Mouse (Mus musculus): ENCODE results near the gene Chic2.

Chic2 gene

DNA sequence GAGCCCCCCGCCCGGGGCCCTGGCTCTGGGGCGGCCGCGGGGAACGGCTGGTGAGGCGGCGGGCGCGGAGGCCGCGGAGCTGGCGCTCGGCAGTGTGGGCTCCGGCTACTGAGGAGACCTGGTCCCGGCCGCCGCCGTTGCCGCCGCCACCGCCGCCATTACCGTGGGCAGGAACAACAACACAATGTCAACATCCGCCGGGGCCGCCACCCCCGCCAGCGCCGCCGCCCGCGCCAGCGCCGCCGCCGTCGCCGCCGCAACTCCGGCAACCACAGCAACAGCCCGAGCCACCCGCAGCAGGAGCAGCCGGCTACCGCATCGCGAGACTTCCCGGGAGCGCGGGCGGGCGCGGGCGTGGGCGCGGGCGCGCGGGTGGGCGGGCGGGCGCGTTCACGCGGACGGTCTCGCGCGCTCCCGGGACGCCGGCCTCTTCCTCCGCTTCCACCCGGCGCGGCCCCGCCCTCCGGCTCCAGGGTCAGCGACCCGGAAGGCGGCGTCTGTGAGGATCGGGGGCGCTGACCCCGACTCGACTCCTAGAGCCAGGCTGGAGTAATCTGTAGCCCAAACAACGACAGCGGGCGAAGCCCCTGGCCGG is at the start of gene Chic2:
TSS of gene Chic2 (minus strand) at position 465 of the 595 bp plus-strand sequence.
- DNase-seq = peak; percentile 87 to 94

DNA sequence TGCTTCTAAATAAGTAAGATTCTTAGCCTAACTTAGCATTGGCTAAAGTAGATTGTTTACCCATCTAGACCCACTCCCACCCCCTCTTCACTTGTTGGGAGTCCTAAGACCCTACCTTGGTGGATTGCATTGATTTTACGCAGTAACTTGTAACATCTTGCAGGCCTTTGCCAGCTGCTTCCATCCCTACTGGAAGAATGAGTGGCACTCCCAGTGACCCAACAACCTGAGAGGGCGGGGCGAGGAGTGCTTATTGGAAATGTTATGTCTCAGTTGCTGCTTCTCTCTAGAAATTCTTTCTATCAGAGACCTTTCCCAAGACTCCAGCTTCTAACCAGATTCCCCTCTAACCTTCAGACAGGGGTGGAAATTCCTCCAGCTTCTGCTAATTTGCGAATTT is 41.3 kb upstream of the Chic2 start:
- no peak for DNase-seq

DNA sequence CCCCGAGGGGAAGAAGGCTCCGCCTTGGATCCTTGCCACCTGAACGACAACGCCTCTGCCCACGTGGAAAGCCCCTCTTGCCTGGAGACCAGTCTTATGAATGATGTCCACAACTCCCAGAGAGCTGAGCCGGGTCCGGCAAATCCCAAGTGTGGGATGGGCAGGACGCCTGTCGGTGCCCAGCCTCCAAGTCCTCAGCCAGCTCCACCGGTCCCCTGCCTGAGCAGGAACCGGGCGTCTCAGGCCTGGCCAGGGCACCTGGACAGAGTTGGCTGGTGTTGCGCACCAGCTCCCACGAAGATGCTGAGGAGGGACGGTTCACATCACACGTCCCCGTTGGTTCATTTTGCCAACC is 40.9 kb upstream of the Chic2 start:
- DNase-seq = no peak

DNA sequence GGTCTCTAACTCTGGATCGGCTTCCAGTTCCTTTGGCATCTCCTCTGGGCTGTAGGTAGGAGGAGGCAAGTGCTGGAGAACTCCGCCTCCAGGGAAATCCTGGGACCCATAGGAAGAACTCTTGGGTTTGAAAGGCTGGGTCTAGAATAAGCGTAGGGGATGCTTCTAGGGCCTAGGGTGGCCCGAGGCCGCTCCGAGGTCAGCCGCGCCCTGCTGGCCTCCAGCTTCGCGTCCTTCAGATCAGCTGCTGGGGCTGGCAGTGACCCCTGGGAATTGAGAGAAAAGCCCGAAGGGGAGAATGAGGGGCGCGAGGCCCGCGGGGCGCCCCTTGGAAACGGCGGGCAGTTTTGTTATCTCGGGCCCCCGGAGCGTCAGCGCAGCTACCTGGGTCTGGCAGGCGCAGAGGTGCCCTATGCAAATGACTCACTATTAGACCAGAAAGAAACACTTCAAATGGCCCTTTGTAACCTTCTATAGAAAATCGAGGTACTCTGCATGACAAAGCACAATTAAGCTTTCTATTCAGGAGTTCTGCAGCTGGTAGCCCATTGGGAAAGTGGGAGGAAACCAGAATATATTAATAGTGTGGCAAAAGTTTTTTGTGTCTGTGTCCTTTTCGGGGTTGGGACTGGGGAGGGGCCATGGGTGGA is 40.4 kb upstream of the Chic2 start:
- DNase-seq = no peak

DNA sequence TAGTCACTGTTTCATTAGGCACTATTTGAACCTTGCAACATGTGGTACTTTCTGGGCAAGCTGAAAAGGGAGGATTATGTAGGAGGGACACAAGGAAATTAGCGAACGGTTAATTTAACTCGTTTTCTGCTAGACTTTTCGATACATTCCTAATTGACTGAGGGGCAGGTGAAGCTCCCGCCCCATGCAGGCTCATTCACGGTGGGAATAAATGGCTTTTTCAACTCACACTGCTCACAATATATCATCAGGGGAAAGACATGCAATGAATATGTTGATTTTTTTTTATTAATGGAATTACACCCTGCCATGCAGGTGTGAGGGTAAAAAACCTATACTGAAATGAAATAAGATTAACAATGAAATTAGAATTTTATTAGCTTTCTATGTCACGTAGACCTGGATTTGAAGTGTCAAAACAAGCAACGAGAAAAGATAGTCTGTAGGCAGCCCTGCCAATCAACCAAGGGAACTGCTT is 39.9 kb upstream of the Chic2 start:
- DNase-seq = no peak

DNA sequence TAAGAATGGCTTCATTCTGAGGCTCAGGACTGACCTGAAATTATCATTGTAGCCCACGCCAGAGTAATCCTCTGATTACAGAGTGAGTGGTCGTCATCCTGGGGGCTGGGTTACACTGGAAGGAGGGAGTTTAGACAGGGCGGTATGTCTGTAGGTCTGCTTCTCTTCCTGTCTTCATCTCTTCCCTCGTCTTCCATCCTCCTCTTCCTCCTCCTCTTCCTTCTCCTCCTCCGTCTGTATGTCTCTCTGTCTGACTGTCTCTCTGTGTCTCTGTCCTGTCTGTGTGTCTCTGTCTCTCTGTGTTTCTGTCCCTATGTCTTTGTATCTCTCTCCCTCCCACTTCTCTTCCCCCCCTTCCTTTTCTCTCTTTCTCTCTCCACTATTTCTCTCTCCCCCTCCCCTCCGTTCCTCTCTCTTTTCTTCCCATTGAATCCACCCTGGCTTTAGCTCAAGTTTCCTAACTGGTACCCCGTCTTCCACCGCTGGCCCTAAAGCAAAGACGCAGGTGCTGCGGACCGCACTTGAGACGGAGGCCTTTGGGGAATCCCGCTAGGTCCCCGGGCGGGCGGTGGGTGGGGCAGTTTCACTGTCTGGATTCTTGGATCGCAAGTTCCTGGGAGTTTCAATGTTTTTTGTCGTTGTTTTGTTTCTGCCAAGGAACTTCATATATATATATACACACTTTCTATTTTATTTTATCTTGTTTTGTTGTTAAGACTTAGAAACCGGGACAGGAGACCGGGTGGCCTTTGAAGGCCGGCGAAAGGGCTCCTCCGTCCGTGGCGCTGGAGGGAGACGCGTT is 39.2 kb upstream of the Chic2 start:
- DNase-seq = peak in 1 of 2 experiments; percentile 37

DNA sequence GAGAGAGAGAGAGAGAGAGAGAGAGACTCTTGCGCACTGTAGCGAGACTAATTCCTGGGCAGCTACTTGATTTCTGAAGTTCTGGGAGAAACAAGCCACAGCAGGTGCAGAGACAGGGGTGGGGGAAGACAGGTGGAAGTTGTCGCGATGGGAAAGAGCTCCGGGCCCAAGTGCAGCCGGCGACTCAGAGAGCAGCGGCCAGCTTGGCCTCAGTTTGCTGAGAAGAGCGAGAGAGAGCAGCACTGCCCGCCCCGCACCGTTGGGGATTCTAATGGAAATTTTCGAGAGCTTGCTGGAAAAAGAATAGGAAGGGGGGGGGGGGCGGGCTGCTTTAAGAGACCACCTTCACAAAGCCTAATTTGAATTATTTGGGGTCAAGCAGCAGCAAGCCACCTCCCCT is 38.5 kb upstream of the Chic2 start:
- DNase-seq = no peak

DNA sequence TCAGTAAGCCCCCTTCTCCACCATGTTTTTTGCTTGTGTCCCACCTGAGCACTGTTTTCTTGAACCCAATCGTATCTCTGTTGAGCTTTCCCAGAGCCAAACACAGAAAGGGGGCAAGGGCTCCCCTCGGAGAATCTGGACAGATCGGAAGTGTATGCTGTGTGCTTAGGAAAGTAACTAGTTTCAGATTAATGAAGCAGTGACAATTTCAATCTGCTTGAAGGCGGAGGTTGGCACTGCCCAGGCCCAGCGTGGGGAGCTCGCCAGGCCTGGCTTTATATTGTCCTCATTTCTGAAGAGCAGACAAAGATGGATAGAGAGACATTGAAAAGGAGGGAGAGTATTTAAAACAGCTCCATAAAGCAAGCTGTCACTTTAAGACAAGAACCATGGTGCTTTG is 37.9 kb upstream of the Chic2 start:
- no peak for DNase-seq

DNA sequence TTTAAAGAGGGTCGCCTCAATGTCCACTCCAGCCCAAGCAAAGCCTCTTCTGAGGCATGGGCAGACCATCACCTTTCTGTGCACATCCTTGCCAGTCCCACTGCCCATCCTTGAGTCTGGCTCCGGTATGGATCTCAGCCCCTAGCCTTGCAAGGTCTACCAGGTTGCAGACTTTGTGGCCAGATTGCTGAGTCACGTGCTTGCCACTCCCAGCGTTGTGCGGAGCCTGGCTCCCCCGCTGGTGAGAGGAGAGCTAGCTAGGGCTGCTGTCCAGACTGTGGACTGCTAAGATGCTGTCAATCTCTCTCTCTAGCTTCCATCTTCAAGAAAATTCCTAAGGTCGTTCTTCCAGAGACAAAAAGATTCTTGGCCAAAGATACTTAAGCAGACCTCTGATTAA is 35.0 kb upstream of the Chic2 start:
- DNase-seq = no peak

DNA sequence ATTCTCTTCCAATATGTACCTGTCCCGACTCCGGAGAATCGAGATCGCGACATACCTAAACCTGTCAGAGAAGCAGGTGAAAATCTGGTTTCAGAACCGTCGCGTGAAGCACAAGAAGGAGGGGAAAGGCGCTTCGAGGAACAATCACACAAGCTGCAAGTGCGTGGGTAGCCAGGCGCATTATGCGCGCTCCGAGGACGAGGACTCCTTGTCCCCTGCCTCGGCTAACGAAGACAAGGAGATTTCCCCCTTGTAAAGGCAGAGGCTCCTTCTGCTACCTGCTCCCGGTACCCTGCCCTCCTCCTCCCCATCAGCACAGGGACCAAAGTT is 32.4 kb upstream of the Chic2 start:
- DNase-seq = no peak

DNA sequence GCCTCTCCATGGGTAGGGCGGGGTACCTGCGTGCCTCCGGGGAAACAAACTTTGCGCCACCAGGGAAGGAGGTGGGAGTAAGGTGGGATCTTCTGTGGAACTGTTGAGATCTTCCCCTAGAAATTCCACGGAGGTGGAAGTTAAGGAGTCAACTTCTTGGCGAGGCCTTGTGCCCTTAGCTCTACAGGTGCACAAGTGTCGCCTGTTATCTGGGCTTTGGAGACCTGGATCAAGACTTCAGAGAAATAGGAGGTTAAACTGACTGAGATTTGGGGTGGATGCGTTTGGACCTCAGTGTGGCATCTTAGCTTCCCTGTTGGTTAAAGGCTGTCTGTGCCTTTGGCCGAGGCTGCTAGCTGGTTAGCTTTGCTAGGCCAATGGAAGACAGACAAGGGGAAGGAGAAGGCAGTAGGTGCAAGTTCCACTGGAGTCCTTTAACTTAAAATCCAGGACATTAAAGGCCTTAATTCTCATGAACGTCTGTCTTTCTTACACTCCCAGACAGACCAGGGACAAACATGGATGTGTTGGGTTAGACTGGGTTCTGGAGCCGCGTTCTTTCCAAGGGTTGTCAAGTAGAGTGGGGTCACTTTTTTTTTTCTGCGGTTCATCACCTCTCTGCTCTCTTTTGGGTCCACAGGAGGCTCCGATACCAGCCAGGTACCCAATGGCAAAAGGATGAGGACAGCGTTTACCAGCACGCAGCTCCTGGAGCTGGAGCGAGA is 31.9 kb upstream of the Chic2 start:
- no peak for DNase-seq

DNA sequence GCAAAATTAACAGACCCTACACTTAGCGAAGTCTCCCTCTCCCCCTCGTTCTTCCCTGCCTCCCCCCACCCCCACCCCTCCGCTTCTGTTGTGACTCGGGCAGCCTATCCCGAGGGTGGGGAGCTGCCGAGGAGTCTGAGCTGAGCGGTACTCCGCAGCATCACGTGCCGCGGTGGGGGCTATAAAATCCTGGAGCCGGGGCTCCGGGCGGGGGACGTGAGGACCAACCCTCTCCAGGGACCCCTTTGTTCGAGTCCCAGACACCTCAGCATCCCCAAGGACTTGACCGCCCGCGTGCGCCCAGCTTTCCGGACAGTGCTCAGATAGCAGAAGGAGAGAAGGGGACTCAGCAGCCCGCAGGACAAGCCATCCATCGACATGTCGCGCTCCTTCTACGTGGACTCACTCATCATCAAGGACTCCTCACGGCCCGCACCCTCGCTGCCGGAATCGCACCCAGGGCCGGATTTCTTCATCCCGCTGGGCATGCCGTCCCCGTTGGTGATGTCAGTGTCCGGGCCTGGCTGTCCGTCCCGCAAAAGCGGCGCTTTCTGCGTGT is 30.9 kb upstream of the Chic2 start, which contains the start of gene Gsx2:
TSS of gene Gsx2 (plus strand) at position 219 of the 559 bp plus-strand sequence.
- no peak for DNase-seq

DNA sequence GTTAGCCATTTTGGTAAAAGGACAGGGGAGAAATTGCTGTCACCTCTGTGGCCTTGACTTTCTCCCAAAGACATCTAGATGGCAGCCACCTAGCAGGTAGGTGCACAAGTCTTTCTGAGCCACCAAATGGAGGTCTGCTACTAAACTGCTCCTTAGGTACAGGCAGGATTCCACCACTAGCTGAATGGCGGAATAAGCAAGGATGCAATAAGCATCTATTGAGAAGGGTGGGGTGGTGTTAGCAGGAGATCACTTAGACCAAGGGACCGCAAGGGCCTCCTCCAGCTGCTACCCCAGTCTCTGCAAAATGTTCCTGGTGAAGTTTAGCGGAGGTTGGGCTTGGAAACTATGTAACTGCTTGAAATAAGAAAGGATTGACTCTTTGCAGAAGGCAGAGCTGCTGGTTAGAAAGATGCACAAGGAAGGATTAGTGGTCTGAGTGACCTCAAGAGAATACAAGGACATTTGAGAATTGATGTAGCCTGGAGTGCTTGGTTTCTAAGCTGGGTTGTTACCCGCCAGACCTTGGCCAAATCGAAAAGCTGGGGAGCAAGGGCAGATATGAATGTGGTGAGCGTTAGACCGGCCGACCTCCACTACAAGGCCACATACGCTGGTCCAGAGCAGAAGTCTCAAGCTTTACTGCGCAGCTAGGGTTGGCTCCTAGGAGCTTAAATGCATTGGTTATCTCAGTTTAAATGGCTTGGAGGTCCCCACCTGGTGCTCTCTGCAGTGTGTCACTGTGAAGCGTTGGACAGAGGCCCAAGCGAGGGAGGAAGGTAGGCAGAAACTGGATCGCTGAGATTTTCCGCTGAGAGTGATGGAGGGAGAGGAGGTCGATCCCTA is 30.2 kb upstream of the Chic2 start:
- no peak for DNase-seq

DNA sequence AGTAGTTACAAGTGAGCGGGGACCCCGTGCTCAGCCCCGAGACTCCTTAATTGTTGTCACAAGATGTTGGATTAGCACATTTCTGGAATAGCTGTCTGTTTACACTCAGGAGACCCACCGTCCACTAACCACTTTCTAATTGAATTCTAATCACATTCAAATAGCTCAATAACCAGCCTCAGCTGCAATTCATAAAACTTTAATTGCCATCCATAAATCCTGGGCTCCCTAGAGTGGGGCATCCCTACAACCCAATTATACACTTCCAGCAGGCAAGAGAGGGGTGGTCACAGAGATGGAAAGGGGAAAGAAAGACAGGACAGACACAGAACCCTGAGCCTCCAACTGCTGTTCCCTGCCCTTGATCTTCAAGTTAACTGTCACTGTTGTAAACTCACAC is 29.6 kb upstream of the Chic2 start:
- no peak for DNase-seq

DNA sequence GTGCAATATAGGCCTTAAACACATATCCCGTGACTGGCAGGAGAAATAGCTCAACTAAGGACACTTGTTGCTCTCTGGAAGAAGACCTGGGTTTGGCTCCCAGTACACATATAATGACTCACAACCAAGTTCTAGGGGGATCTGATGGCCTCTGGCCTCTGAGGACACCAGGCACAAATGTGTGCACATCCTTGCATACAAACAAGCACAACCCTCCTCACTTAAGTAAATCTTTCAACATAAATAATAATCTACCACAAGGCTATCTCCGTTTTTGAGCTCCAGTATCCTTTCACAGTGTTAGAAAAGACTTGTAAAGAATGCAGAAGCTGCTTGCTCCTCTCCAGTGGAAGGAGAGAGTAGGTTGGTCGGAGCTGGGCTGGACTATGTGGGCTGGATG is 29.1 kb upstream of the Chic2 start:
- DNase-seq = no peak

DNA sequence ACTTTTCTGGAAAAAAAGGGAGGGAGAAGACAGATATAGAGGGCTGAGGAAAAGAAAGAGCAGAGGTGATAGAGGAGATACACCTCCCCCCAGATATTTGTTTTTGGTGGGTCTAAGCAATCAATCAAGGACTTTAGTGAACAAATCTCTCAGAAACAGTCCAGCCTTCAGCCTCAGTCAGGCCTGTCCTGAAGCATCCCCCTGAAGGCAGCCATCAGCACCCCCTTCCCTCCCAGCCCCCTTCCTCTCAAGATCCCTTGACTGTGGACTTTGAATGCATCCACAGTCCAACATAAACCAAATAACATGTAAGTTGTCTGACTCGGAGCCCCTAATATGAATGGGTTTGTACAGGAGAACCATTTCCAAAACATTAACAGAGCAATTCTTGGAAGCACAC is 28.6 kb upstream of the Chic2 start:
- no peak for DNase-seq

DNA sequence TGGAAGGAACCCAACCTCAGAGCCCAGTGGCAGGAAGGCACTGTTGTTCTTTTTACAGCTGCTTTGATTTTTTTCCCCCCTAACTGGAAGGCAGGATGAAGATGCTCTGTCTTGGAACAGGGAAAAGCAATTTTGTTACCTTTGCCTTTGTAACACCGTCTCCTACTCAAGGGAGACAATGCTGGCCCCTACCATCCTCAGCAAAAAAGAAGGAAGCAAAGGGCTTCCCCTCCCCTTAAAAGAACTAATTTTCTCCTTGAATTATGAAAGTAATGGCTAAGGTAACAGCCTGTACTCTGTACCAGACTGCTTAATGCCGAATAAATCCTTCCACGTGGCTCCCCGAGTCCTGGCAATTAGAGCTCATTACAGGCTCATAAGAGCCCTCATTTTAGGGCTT is 28.0 kb upstream of the Chic2 start:
- DNase-seq = no peak

DNA sequence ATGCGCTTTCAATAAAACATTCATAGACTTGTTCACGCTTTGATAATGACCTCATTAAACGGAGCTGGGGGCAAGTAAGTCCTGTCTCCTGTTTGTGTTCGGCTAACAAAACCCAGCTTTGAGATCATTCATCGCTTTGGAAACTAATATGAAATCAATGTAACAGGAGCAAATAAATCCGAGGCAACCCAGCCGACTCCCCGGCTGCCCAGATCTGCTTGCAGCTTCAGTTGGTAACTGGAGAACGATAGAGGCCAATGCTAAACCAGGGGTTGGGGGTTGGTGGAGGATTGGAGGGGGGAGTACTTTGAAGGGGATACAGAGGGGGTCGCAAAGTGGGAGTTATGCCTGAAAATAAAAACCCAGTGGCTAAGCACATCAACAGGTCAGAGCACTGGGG is 27.4 kb upstream of the Chic2 start:
- DNase-seq = no peak

DNA sequence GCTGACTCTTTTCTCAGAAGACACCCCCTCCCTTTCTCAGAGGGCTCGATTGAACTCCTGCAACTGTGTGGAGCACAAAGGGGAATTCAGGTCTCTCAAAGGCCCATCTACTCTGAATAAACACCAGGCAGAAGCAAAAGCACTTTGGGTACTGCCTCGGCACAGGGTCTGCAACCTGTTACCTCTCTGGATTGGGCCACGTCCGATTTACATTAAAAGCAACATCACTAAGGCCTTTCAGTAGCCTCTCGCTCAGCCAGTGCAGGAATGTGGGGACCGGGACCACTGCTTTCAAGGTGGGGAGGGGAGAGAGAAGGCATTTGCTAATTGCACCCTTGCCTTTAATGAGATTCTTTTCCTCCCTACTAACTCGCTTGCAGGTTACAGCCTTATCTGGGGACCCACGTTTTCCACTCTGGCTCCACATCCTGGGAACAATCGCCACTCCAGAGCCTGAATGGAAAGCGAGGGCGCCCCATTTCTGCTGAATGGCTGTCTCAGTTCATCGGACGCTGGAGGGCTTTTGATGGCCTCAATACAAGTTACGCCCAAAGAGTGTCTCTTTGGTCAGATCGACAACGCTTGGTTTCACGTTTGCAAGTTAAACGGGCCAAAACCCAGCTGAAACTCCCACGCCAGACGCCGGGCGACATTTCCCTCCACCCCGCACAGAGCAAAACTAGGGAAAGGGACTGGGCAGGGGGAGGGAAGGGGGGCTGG is 26.2 kb upstream of the Chic2 start:
- no peak for DNase-seq

DNA sequence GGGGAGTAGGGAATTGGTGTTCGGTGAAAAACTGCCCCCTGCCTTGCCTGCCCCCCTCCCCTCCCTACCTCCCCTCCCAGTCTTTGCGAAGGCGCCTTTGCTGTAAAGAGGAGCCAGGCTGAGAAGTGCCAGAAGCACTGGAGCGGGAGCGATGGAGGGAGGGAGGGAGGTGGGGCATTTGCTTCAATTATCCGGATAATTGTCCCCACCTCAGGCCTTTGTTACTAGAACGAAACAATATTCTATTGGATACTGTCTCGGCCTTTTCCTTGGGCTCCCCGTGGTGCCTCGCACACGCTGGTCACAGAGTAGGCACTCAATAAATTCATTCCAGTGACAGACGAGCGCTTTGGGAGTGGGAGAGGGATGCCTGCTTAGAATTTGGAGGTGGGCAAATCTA is 25.6 kb upstream of the Chic2 start:
- DNase-seq = no peak

DNA sequence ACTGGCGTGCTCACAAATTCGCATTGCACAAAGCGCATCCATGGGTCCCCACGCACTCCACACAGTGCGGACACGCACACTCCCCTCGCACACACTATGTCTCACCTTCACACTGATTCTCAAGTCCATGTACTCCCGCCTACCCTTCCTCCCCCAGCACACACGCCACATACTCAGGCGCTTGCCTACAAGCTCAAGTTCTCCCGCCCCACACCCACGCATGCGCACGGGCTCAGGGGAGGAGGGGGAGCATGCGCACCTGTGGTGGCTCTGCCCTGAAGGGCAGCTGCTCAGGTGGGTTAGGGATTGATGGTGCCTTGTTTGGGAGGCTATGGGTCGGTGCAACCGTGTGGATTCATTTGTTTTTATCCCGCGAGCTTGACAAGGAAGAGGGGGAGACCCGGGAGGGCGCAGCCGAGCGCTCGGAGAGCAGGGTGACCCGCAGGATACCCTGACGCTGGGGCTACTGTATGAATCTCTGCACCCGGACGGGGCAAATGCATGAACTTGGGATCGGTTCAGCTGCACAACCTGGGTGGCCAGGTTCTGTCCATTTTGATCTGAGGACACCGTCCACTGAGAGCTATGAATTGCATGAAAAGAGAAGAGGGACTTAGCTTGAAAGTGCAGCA is 22.7 kb upstream of the Chic2 start:
- peak; percentile 17 to 59 for DNase-seq
